Mouse (Mus musculus) heart, postnatal 0 days (tissue): ENCODE measurements around the gene Hipk2. TPM values are rescaled to one million over a fixed set of nuclear protein-coding genes. Genes with fewer than 3 reads are reported as not detected.

ENCODE experiments used
- ATAC-seq: fragments of 200-750 bp; cut with Nextera tagmentation; 2 replicates; pipeline ENCODE4 v1.8.0; 2017; ENCODE audit warnings: low read depth, moderate number of reproducible peaks, moderate library complexity; ENCODE audit not compliant: insufficient read depth
- DNase-seq: peaks from one replicate; pipeline ENCODE4 v3.0.0-alpha.2; 2016; ENCODE audit warnings: low spot score
- H3K27ac ChIP-seq: fragments of 300-500 bp; sonication (generic); 2 replicates; pipeline ENCODE4 v1.5.1; 2014; ENCODE audit warnings: low read depth, mild to moderate bottlenecking
- H3K27me3 ChIP-seq: fragments of 300-500 bp; sonication (generic); 2 replicates; pipeline ENCODE4 v1.6.1; 2014; ENCODE audit warnings: low read length, mixed read lengths; ENCODE audit not compliant: control insufficient read depth, insufficient read depth
- H3K36me3 ChIP-seq: fragments of 300-500 bp; sonication (generic); replicated peaks from 2 replicates; pipeline ENCODE4 v1.6.1; 2014; ENCODE audit warnings: low read length, mixed read lengths; ENCODE audit not compliant: control insufficient read depth, insufficient read depth
- H3K4me1 ChIP-seq: fragments of 300-500 bp; sonication (generic); 2 replicates; pipeline ENCODE4 v1.6.1; 2014; ENCODE audit warnings: antibody characterized with exemption; ENCODE audit not compliant: control insufficient read depth, insufficient read depth
- H3K4me2 ChIP-seq: fragments of 300-500 bp; sonication (generic); 2 replicates; pipeline ENCODE4 v1.6.1; 2014; ENCODE audit warnings: low read depth, mild to moderate bottlenecking, low read length, moderate library complexity
- H3K4me3 ChIP-seq: fragments of 300-500 bp; sonication (generic); 2 replicates; pipeline ENCODE4 v1.5.1; 2014; ENCODE audit warnings: low read depth, low read length
- H3K9ac ChIP-seq: fragments of 300-500 bp; sonication (generic); replicated peaks from 2 replicates; pipeline ENCODE4 v1.6.1; 2014; ENCODE audit warnings: low read depth, low read length, mixed read lengths
- H3K9me3 ChIP-seq: fragments of 300-500 bp; sonication (generic); replicated peaks from 2 replicates; pipeline ENCODE4 v1.6.1; 2016; ENCODE audit warnings: low read length; ENCODE audit not compliant: control insufficient read depth
- CTCF ChIP-seq: IDR thresholded peaks from 2 replicates; pipeline ENCODE4 v1.5.1; 2016; ENCODE audit warnings: antibody characterized with exemption, control low read depth, low read depth
- EP300 ChIP-seq: IDR thresholded peaks from 2 replicates; pipeline ENCODE4 v1.6.1; 2016; ENCODE audit warnings: antibody characterized with exemption, low read depth
- WGBS: fragments of 180-500 bp; shearing (Covaris S2); extraction: QIAGEN DNeasy Blood & Tissue Kit; methylation state at CpG from one replicate; pipeline ENCODE4 v1.1.7; 2014; 5-methylcytosine and 5-hydroxymethylcytosine counted together
- polyA plus RNA-seq: library from polyadenylated mRNA; unstranded; fragments of >200 nt; fragmentation: Nextera tagmentation; extraction: Ambion mirVana; gene quantifications from 2 replicates; pipeline ENCODE4 v1.2.1, GENCODE M21; 2015
- total RNA-seq: library from RNA; depleted of rRNA; stranded (reverse); fragments of >200 nt; gene quantifications from 2 replicates; pipeline ENCODE4 v1.2.3, GENCODE M21; 2014; ENCODE audit warnings: low replicate concordance

Hipk2 gene
- total and polyA plus RNA-seq, 2 experiments from 2014 or later, result 9.8 to 45.0 TPM

DNA sequence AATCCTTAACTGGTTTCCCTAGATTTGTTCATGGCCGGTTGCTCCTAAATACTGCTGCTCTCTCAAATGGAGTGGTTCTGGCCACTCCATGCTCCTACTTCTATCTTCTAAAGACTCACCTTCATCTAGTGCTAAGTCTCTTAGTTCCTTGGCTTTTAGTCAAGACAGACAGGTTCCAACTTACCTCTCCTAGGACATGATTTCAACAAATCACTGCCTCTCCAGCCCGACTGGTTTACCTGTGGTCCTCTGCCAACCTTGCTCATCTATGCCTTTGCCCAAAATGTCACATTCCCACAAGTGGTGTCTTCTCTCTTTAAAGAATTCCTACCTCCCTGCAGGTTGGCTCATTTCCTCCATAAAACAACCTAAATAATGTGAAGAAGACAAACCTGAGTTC is 1.7 kb upstream of the Hipk2 start:
- Histone ChIP-seq H3K4me2 (no peak overlapping the region), H3K36me3 (no peaks in the 10 kb centered on the region), H3K9me3 (no peaks in the 10 kb centered on the region), H3K4me1 (peaks cover 5% of the 10 kb centered on the region; the same call in 1 of the 2 replicates), H3K4me3 (no peak overlapping the region), H3K9ac (no peak overlapping the region), H3K27me3 (no peaks in the 10 kb centered on the region), H3K27ac (no peak overlapping the region)
- no peak for DNase-seq
- 90% methylated on average over 2 of the region's 2 CpGs for whole genome bisulfite sequencing
- no peak for TF ChIP-seq EP300
- no peak for TF ChIP-seq CTCF
- no peak for ATAC-seq

- H3K4me2 ChIP-seq, result peak within 1 kb of the TSS; percentile 88
- H3K9ac ChIP-seq, result peak within 1 kb of the TSS; percentile 99
- peak within 1 kb of the TSS; percentile 94 for H3K27ac ChIP-seq
- WGBS, result 2% methylated on average over 36 of the region's 77 CpGs
- peak within 1 kb of the TSS; percentile 100 for H3K4me3 ChIP-seq
- no peaks in the 10 kb centered on the region; the same call in 1 of the 2 replicates for H3K36me3 ChIP-seq
- H3K27me3 ChIP-seq, result no peaks in the 10 kb centered on the region
- H3K4me1 ChIP-seq, result peaks cover 5% of the 10 kb centered on the region; the same call in 1 of the 2 replicates
- TF ChIP-seq EP300 (no peak), CTCF (no peak)
- DNase-seq (no peak), ATAC-seq (peak; percentile 70)
- H3K9me3 ChIP-seq, result no peaks in the 10 kb centered on the region
These were observed 501 bp downstream of the Hipk2 start, which contains the start of gene Tbxas1 for GRCm38 (mm10) chr6:38875258-38876070. TSS of gene Tbxas1 (plus strand) at chr6:38875404.

GRCm38 (mm10) chr6:38874565-38875257 is 1.3 kb downstream of the Hipk2 start:
- no peaks in the 10 kb centered on the region for H3K9me3 ChIP-seq
- WGBS, result under 1% methylated on average over 23 of the region's 23 CpGs
- H3K4me3 ChIP-seq, result peak overlapping the region; percentile 100
- peak; percentile 45 for DNase-seq
- ATAC-seq, result no peak
- peak overlapping the region; percentile 88 for H3K4me2 ChIP-seq
- peak overlapping the region; percentile 94 for H3K27ac ChIP-seq
- no peaks in the 10 kb centered on the region for H3K27me3 ChIP-seq
- H3K36me3 ChIP-seq, result no peaks in the 10 kb centered on the region; the same call in 1 of the 2 replicates
- TF ChIP-seq EP300 (no peak), CTCF (no peak)
- peak overlapping the region; percentile 99 for H3K9ac ChIP-seq
- H3K4me1 ChIP-seq, result peaks cover 5% of the 10 kb centered on the region; the same call in 1 of the 2 replicates

DNA sequence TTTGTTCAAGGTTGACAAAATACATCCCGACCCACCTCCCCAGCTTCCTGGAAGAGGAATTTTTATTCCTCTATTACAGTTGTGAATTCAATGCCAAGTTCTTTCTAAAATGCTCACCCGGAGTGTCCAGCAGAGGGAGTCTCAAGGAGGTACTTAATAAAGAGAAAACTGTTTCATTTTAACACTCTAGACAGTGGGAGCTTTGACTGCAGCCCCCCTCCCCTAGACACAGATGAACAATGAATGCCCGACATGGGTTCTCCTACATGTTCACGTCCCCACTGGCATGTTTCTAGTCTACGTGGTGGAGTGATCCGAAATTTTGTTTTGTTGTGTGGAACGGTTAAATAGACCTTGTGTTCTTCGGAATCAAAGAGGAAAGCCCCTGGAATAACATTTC is 1.9 kb downstream of the Hipk2 start:
- TF ChIP-seq CTCF (peak; percentile 61), EP300 (no peak)
- Histone ChIP-seq H3K4me3 (peak overlapping the region; percentile 100), H3K4me1 (peaks cover 5% of the 10 kb centered on the region; the same call in 1 of the 2 replicates), H3K27me3 (no peaks in the 10 kb centered on the region), H3K36me3 (no peaks in the 10 kb centered on the region; the same call in 1 of the 2 replicates), H3K9me3 (no peaks in the 10 kb centered on the region), H3K4me2 (peak overlapping the region; percentile 88), H3K27ac (no peak overlapping the region), H3K9ac (peak overlapping the region; percentile 99; the same call in 1 of the 2 replicates)
- WGBS, result 10% methylated on average over 8 of the region's 8 CpGs
- ATAC-seq (no peak), DNase-seq (peak; percentile 76)

DNA sequence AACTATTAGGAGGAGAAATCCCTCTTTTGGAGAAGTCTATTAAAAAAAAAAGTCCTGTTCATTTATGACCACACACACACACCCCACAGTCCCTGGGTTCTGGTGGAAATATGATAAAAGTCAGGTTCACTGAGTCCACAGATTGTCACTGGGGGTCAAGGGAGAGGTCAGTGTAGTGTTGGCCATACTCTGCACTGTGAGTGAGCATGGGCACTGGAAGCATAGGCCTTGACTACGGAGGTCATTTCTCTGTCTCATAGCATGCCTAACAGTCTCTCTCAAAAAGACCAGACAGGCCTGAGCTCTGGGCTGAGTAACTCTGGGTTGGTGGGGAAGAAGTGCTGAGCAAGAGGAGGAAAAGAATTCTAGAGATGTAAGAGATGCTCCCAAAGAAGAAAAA is 2.6 kb downstream of the Hipk2 start:
- H3K27ac ChIP-seq, result no peak overlapping the region
- peaks cover 5% of the 10 kb centered on the region; the same call in 1 of the 2 replicates for H3K4me1 ChIP-seq
- WGBS, result 73% methylated on average over 1 of the region's 1 CpGs
- H3K36me3 ChIP-seq, result no peaks in the 10 kb centered on the region; the same call in 1 of the 2 replicates
- no peaks in the 10 kb centered on the region for H3K27me3 ChIP-seq
- no peak overlapping the region for H3K4me2 ChIP-seq
- ATAC-seq, result no peak
- no peak for TF ChIP-seq EP300
- H3K9me3 ChIP-seq, result no peaks in the 10 kb centered on the region
- H3K4me3 ChIP-seq, result no peak overlapping the region
- no peak for DNase-seq
- no peak overlapping the region for H3K9ac ChIP-seq
